Mouse (Mus musculus) ovary, postnatal 14 days (tissue): ENCODE measurements around the gene Clhc1.

Experiments used
- DNase-seq: peaks from one replicate; pipeline ENCODE4 v3.0.0; 2022; ENCODE audit warnings: low spot score

The Clhc1 gene

DNA sequence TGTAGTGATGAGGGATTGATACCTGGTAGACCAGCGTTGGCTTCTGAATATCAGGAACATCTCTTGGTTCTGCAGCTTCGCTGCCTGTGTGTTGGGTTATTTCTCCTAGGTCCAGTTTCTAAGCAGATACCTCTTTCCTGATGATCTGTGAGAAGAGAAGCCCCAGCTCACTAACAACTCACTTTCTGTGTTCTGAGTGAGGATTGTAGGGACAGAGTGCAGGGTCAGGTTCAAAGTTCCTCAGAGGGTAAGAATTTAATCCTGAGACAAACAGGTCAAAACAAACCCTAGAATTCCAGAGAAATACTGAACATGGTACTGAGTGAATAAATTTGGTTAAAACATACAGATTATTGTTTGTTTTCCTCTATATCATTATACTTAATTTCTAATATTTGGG lies 15.7 kb downstream of the Clhc1 start:
- DNase-seq = no peak

DNA sequence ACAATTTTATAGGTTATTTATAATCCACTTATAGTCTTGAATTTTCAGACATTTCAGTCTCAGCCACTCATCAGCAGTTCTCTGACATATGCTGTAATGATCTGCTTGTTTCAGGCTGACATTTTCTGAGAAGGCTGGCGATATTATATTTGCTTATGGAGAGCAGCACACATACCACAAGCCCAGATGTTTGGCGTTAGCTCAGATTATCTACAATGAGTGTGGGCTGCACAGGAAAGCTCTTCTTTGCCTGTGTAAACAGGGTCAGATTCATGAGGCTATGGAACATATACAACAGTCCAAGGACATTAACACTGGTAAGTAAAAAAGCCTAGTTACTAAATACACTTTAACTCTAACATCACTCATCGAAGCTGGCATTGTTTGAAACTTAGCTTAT lies 23.8 kb downstream of the Clhc1 start:
- DNase-seq = no peak

DNA sequence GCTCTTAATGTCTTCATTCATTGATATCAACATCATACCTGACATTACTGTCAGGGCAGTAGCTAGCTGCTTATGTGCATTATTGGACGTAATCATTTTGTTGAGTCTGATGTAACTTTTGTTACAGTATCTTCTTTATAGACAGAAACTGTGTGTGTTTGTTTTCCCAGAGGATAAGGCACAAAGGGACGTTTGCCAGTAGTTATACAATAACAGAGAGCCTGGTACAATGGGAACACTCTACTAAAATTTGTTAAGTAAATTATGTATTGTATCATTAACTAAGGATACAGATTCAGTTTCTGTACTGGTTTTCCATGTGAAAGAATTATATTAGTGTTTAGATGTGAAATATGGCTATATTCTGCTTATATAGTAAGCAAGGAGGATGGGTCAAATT lies 24.9 kb downstream of the Clhc1 start:
- DNase-seq = no peak

DNA sequence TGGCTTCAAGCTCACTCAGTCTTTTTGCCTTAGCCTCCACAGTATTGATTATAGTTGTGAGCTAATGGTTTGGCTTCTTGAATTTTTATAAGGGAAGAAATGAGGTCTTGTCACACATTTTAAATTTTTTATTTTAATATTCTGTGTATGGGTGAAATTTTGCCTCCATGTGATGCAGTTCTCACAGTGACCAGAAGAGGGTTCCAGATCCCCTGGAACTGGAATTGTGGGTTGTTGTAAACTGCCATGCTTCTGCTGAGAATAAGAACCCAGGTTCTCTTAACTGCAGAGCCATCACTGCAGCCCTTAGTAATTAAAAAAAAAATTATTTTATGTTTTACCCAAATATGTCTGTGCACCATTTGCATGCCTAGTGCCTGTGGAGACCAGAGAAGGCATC lies 31.9 kb downstream of the Clhc1 start:
- no peak for DNase-seq

DNA sequence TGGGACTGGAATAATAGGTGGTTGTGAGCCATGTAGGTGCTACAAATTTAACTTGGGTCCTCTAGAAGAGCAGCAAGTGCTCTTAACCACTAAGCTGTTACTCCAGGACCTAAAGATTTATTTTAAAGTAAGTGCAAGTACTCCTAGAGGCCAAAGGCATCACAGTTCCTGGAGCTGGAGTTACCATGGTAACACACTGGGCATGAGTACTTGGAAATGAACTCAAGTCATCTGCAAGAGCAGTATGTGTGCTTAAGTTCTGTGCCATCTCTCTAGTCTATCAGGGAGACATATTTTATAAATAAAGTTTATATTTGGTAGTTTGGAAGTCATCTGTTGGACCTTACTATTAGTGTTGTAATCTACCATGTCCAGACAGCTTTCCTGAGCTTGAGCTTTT lies 47.5 kb downstream of the Clhc1 start:
- DNase-seq = no peak

DNA sequence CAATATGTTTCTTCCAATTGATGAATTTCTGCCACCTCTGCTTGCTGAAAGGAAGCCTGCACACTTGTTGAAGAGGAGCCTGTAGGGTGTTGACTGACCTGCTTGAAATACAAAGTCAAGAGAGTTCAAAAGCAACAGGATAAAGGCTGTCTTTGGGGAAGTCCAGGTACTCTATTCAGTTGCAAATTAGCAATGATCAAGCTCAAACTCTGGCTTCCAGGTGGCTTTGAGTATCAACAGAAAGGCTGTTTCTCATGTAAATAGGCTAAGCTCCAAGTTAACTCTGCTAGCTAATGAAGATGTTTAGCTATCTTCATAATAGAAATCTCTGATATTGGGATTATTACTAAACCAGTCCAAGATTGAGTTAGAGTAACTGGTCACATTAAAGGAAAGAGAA lies 49.4 kb downstream of the Clhc1 start:
- no peak for DNase-seq

DNA sequence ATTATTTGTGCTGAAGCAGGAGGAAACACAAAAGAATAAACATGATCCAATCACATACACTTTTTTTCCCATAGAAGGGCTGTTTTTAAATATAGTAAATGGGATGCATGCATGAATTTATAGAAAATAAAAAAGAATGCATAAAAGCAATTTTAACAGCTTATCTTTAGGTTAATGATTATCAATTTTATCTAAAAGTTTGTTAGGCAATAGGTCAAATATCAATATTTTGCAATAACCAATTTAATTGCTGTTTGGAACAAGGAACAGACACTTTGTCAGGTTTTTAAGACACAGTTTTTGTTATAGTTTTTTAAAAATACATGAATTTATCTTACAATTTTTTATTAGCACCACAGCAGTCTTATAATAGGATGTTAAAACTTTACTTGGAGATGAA lies 51.2 kb downstream of the Clhc1 start:
- DNase-seq = no peak

DNA sequence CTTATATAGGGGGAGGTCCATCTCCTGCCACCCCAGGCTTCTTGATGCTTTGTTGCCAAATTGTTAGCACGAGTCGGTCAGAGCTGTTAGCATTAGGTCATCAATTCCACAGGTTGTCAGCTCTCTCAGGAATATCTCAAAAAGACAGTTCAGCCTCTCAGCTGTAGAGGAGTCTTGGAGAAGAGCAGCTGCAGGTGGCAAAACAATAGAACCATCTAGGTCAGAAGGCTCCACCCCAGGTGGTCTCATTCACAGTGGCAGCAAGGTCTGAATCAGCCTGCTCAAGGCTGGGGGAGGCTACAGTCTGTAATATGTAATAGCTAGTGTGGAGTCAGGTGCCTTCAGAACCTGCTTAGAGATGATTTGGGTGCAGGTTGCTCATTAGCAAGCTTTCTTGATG lies 55.8 kb downstream of the Clhc1 start:
- no peak for DNase-seq

DNA sequence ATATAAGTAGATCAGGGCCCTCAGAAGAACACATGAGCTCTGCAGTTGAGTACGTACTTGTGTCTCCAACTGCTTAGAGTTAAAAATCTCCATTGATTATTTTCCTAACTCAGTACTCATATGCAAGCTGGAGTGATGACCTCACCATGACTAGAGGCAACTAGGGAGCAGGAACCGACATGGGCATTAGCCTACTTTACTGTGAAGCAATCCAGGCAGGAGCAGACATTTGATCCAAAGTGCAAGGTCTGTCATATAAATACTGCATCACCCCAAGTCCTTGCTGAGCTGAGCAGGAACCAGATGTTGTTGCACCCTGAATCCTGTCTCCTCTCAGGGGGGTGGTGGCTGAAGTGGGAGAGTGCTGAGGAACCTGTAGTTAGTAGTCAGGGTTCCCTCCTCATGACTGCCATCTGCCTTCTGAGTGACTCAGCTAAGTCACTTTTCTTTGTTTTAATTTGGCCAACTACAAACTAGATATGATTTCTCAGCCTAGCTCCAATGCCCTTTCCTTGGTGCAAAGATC lies 59.8 kb downstream of the Clhc1 start:
- DNase-seq = no peak

DNA sequence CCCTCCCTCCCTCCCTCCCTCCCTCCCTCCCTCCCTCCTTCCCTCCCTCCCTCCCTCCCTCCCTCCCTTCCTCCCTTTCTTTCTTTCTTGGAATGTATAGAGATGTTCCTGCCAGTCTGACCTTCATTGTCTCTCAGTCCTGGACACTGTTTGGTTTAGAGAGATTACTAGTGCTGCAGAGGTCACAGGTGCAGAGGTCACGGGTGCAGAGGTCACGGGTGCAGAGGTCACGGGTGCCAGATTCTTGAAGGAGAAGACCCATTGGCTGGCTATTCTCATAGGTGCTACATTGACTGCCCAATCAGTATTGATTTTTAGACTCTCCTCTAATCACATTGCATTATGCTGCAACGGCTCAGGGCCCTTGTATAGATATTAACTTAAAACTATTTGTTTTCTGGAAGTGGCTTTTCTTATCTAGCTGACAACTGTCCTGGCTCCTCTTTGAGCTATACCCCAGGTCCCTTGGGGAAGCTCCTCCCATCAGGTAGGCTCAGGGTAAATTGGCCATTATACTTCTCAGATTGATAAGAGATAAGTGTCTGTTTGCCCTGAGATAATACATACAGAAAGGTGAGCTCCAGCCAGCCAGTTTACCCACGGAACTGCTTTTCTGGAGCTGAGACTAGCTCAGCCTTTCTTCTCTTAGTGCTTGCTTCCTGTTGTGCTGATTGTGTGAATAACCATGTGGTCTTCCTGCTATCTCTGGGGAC lies 62.2 kb downstream of the Clhc1 start:
- DNase-seq = no peak

DNA sequence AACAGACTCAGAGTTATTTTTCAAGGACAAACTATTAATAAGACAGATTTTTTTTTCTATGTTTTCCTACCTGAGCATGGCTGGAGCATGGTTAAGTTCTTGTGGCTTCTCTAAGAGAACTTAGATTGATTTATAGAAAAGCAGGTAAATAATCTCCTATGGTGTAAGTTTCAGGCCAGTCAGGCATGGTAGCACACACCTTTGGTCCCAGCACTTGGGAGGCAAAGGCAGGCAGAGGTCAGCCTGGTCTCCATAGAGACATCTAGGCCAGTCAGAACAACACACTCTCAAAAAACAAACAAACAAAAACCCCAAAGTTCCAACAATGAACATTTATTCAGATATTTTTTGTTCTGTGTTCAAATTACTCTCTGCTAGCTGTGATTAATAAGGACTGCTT lies 64.3 kb downstream of the Clhc1 start:
- no peak for DNase-seq

DNA sequence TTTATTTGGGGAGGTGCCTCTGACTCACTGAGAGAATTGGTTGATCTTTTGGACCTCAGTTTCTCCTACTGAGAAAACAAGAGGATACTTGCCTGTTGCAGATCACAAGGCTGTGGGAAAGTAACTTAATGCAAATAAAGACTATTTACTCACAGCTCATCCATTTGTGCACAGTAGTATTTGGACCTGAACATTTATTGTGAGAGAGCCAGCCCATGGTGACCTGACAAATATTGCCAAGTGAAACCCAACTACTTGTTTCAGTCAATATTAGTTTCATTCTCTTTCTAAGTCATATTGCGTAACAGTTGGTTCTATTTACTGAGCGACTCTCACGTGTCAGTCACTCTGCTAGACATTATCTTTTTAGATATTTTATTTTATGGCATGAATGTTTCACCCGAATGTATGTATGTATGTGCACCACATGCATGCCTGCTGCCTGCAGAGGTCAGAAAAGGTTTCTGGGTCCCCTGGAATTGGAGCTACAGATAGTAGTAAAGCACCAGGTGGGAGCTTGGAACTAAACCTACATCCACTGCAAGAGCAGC lies 65.5 kb downstream of the Clhc1 start:
- DNase-seq = no peak

DNA sequence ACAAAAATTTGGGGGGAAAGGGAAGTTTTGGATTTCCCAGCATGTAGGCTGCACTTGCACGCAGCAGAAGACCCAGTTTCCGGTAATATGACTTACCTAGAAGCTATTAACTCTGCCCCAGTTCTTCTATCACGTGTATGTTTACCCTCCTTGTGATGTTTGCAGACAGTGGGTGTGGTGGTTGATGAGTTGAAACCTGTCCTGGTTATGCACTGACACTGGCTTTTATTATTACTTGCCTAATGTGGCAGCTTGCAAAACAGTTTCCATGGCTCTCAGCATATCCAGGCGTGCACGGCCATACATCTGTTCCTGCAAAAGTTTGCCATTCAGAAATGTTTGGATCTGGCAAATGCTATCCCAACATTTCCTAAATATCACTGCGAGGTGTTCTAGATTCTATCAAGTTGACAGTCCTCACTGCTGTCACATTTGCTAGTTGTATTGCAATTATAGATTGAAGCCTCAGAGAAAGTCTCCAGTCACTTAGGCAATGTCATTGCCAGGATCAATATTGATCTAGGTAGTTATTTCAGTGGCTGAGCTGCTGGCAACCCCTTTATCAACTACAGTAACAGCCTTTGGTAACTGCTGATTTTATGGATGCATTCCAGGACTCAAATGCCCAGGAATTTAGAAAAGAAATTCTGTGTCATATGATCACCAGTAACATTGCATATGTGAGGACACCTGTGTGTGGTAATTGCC lies 66.6 kb downstream of the Clhc1 start:
- no peak for DNase-seq

DNA sequence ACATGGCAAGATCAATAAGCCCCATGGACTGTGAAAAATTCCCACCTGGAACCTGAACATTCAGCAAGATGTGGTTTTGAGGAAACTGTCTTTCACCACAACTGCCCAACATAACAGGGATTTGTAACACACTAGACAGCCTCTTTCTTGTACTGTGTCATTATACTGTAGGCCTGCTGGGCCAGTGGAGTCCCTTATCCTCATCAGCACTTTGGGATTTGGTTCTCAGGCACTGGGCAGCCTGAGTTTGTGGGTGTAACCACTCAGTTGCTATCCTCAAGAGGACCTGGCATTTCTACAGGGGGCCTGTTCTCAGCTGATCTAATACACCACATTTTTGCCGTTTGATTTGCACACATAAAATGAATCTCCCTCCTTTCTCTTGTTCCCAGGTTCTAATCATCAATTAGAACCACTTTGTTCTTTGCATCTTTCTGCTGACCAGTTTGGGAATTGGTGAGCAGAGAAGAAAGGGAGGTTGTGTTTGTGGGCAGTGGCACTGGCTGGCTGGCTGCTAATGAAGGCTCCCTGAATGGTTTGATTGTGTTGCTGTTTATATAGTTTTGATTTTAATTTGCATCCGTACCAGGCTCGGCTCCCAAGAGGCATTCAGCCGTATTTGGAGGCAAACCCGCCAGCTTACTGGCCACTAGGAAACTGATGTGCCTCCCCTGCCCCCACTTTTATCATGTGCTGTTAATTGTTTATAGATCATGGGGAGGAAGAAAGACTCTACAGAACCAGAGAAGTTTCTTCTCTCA lies 74.5 kb downstream of the Clhc1 start:
- no peak for DNase-seq

DNA sequence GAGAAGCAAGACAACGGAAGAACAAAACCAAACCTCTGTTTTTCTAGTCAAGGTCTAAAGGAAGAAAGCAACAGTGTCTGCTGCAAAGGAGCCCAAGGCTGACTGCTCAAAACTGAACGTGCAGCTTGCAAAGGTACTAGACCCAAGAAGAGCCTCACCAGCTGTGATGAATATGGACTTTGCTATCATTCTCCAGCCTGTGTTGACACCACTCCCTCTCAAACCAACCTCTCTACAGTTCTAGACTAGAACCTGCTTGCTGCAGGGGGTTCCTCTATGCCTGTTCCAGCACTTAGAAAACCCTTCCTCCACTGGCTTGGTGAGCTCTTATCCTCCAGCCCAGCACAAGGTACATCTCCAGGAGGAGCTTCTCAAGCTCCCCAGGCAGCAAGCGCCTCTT lies 75.6 kb downstream of the Clhc1 start:
- no peak for DNase-seq

DNA sequence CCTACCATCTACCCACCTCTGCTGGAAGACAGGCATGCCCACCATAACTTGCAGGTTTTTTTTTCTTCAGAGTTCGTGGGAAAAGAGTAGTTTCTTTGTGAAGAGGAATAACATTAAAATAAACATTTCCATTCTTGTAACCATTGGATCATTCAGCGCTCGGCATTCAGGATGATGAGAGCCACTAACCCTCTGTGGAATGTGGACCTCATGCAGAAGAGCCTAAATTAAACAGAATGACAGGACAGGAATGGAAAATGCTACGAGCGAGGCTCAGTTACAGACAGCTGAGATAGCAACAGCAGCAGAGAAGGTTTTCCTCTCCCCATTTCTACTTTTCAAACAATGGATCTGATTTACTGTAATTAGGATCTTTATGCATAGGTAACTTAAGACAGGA lies 78.8 kb downstream of the Clhc1 start:
- no peak for DNase-seq

DNA sequence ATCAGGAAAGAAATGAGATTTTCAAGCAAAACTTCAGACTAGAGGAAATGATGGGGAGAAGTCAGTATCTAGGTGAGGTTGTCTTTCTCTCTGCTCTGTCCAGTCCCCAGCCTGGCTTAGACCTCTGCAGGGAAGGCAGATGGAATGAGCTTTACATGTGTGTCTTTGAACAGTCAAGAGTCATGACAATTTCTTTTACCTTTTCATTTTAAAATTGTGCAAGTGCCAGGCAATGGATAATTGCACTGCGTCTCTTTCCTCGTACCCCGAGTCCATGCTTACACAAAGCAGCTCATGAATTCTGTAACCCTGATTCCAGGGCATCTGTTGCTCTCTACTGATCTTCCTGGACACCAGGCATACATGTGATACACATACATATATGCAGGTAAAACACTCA lies 80.0 kb downstream of the Clhc1 start:
- no peak for DNase-seq
